Mouse (Mus musculus): ENCODE data around the gene Dcaf12. TPM values are rescaled to one million over a fixed set of nuclear protein-coding genes. Genes with fewer than 3 reads are reported as not detected.
A peak's percentile ranks its signal among the peaks of the same experiment; 100 is the strongest.

The Dcaf12 gene
- total RNA-seq, 2 experiments from 2014 or later = 52.7 to 55.3 TPM

DNA sequence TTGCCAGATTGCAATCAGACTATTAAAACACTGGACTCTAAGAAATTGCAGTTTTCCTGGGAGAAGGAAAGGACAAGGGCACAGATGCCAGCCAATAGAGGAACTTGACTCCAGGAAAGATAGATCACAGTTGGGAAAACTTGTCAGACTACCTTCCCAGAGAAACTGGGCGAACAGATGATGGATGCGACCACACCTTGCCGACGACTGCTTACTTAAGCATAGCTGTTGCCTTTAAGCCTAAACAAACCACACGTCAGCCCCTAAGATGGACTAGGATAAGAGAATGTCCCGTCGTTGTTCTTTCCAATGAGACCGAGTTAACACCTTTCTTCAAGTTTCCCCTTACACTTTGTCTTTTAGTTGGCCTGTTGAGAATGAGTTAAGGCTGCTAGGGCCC, 484 bp upstream of the Dcaf12 start:
- DNase-seq (ENCODE audit: low spot score in 2 of 2) = peak in 1 of 2 experiments; percentile 9
- intact Hi-C loops (cut with DNase I) = loop anchor here (2.0 kb wide), 1 partner anchor 76 kb away; no protein-coding TSS in a partner anchor

DNA sequence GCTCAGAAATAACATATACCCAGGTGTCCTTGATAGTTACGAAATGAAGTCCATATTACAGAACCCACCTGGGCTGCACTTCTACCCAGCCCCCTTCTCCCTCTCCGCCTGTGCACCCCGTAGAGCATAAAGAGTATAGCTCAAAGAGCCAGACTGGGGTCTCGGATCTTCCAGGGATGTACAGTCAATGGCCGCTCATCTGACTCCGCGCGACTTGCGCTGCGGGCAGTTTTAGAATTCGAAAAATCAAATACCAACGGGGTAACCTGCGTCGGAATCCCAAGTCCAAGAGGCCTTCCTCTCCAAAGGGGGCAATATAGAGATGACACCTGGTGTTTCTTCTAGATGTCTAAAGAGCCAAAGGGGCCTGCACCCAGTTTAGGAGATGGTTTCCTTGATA, 967 bp downstream of the Dcaf12 start:
- intact Hi-C loops (cut with DNase I) = loop anchor here (2.0 kb wide), 1 partner anchor 77 kb away; no protein-coding TSS in a partner anchor
- no peak for DNase-seq (ENCODE audit: low spot score in 2 of 2)

DNA sequence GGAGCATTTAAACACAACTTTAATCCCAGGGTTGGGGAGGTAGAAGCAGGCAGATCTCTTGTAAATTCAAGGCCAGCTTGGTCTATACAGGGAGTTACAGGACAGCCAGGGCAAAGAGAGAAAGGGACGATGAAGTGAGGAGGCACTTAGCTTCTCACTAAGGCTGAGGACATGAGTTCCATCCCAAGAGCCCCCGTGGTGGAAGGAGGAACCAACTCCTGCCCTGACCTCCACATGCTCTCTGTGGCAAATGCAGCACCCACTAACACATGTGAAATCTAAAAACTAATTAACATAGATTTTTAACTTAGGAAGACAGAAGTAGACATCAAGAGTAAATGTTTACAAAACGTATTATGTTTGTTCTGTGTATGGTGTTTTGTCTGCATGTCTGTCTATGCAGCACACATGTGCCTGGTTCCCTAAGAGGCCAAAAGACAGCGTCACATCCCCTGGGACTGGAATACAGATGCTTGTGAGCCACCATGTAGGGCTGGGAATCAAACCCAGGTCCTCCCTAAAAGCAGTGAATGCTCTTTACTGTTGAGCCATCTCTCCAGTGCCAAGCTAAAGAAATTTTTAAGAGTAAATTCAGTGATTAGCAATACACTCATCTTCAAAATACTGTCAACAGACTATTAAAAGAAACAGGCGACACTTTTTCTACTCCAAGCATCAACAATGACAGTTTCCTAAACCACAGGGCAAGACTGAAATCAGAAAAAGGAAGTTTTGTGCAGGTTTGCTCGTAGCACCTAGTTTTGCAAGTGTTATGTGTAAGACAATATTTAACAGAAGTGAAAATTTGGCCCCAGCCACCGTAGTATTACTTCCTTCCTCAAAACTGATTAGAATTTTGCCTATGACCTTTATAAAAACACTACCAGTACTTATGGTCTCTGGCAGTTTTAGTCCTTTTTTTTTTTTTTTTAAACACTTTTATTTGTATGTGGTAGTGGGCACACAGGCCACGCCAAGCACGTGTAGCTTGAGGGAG, 3.8 kb downstream of the Dcaf12 start:
- DNase-seq (ENCODE audit: low spot score in 2 of 2) = no peak
- intact Hi-C loops (cut with DNase I) = no loop called here

DNA sequence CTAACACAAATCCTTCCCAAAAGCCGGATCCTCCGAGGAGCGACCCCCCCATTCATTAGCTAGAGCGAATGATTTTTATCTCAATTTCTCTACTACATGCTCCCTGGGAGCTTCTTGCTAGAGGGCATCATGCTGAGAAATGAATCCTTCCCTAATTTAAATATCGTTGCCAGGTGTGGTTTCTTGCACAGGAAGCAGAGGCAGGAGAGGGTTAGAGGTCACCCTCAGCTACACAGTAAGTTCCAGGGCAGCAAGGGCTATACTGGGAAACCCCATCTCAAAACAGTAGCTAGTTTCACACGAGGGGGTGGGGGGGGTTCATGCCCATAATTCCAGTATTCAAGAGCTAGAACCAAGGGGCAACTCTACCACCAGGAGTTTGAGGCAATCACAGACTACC, 7.3 kb downstream of the Dcaf12 start:
- intact Hi-C loops (cut with DNase I) = no loop called here
- DNase-seq (ENCODE audit: low spot score in 2 of 2) = no peak

DNA sequence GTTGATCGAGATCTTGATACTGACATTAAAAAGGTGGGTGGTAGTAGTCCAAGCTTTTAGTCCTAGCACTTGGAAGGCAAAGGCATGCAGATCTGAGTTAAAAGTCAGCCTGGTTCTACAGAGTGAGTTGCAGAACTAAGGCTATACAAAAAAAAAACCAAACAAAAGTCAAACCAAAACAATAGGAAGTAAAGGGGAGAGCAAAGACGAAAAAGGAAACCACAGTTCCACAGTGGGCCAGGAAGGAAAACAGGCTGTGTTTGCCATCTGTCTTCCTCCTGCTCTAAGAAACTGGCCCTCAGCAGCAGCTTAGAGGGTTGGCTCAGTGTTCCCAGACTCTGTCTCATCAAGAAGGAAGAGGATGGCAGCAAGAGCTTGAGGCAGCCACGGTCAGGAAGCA, 10.4 kb downstream of the Dcaf12 start:
- intact Hi-C loops (cut with DNase I) = no loop called here
- DNase-seq (ENCODE audit: low spot score in 2 of 2) = peak; percentile 38 to 48

DNA sequence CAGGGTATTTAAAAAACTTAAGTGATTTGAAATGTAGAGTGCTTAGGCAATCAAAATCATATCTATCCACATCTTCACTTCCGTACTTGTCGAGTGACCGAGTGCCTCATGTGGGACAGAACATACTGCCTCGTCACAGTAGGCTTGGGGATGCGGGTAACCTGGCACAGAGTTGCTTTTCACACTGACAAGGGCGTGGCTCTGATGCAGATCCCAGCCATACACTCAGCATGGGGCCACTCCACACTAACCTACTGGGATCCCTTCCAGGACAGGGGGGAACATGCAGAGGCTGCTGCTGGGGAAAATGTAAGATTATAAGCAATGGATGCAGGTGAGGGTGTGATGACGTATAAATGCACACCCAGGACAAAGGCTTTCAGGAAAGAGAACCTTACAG, 11.0 kb downstream of the Dcaf12 start:
- intact Hi-C loops (cut with DNase I) = no loop called here
- no peak for DNase-seq (ENCODE audit: low spot score in 2 of 2)

DNA sequence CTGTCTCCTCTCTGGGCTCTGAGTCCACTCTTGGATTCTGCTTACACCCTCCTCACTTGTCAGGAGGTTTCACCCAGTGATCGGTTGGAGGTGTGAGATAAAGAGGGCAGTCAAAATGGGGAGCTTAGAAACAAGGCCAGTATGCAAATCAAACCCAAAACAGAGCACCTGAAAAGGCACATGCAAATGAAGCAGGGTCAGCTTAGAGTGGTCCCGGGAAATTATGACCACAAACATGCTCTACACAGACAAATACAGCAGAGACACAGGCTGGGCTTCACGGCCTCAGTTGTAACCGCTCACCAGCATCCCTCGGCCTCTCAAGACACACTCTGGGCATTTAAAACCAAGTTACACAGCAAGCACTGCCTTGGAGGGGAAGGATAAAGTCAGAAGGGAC, 15.7 kb downstream of the Dcaf12 start:
- intact Hi-C loops (cut with DNase I) = no loop called here
- DNase-seq (ENCODE audit: low spot score in 2 of 2) = no peak

DNA sequence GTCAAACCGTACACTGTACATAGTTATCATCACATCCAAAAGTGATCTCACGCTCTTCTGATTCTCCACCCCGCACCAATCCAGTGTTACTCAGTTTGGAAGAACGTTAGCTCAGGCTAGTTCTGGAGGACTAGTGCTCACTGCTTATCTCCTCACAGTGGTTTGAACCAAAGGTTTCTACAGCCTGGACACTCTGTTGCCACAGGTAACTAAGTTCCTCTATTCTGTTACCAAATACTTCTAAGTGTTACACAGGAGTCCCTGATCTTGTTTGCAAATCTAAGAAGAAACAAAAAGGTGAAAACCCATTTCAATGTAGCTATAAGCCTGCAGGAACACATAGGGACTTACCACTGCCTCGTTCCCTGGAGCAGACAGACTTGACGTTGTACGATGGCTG, 18.7 kb downstream of the Dcaf12 start:
- no peak for DNase-seq (ENCODE audit: low spot score in 2 of 2)
- intact Hi-C loops (cut with DNase I) = no loop called here

DNA sequence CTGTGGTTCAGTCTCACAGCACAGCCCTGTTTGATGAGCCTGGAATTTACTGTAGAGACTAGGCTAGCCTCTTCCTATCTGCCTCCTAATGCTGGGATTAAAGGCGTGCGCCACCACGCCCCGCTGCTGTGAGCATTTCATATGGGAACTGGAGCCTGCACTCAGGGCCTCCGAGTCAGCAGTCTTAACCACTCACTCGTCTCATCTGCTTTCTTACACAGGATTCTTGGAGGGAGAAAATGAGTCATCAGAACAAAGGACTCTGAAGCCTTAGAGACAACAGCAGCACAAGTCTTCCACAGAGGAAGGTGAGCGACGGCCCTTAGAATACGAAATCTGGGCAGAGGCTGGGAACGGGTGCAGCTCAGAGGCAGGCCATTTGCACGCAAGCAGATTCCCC, 19.2 kb downstream of the Dcaf12 start:
- intact Hi-C loops (cut with DNase I) = no loop called here
- DNase-seq (ENCODE audit: low spot score in 2 of 2) = no peak

DNA sequence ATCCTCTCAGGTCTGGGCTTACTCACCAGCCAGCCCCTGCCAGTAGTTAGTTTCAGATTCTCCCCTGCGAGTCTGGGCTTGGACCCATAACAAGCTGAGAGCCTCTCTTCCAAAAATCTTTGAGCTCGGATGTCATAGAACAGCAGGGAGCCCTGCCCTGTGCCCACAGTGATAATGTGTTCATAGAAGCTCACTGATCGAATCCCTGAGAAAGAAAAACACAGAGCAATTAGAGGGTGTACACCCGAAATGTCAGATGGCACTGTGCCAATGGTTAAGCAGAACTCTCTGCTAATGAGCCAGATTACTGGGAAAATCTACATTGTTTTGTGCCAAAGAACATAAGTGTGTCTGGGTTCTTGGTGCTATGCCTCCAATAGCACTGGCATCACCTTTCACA, 20.8 kb downstream of the Dcaf12 start:
- intact Hi-C loops (cut with DNase I) = no loop called here
- peak in 1 of 2 experiments; percentile 20 for DNase-seq (ENCODE audit: low spot score in 2 of 2)

DNA sequence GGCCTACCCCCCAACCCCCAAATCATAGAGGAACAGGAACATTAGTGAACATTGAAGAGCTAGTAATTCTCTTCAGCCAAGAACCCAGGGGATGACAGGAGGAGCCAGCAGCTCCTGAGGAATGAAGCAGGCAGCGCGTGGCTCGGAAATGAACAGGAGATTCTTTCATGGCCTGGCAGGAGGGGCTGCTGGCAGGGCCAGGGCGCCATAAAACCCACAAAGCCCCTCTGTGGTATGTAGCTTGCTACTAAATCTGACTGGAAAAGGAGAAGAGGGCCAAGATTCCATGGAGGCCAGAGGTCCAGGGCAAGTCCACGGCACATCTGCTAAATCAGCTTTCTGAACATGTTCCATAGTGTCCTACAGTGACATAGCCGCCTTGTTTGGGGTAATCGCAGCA, 24.9 kb downstream of the Dcaf12 start:
- intact Hi-C loops (cut with DNase I) = loop anchor here (5.0 to 10.0 kb wide), 2 partner anchors 102 to 235 kb away; no protein-coding TSS in a partner anchor
- DNase-seq (ENCODE audit: low spot score in 2 of 2) = peak; percentile 13 to 15

DNA sequence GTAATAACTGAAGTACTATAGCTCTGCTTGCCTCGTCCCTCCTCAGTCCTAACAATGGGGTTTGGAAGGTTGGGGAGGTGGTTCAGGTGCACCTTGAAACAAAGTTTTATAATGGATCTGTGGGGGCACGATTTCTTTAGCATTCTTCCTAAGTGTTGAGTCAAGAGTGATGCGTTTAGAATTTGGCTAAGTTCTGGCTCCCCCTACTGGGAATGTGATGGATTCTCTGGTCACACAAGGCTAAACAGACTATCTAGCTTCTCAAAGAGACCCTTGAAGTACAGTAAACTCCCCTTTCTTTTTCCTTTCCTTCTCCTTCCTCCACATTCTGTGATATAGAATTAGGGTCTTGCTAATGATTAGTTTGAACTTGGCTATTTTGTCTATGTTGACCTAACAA, 28.3 kb downstream of the Dcaf12 start:
- intact Hi-C loops (cut with DNase I) = loop anchor here (5.0 to 10.0 kb wide), 2 partner anchors 106 to 232 kb away; no protein-coding TSS in a partner anchor
- DNase-seq (ENCODE audit: low spot score in 2 of 2) = peak; percentile 50 to 52

DNA sequence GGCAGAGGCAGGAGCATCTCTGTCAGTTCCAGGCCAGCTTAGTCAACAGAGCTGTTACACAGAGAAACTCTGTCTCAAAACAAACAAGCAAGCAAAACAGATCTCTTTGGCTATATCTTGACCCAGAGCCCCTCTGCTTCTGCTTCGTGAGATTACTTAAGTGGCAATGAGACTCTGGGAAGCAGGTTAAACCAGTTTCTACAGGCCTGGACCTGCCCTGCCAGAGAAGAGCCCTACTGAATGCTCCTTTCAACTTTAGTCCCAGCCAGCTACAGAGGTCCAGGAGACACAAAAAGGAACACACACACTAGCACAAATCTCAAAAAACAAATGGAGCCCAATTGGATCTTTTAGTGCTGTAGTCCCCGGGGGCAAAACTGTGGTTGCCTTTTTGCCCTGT, 30.6 kb downstream of the Dcaf12 start:
- intact Hi-C loops (cut with DNase I) = loop anchor here (10.0 kb wide), 1 partner anchor 229 kb away; no protein-coding TSS in a partner anchor
- no peak for DNase-seq (ENCODE audit: low spot score in 2 of 2)

DNA sequence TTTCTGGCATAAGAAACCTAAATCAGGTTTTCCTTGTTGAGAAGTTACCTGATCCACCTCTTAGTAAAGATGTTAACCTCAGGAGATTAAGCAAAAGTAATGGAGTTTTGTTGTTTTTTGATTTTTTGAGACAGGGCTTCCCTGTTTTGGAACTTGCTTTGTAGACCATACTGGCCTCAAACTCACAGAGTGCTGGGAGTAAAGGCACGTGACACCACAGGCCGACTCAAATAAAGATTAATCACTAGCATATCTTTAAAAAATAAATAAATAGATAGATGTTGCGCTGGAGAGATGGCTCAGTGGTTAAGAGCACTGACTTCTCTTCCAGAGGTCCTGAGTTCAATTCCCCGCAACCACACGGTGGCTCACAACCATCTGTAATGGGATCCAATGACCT, 38.8 kb downstream of the Dcaf12 start:
- DNase-seq (ENCODE audit: low spot score in 2 of 2) = no peak
- intact Hi-C loops (cut with DNase I) = loop anchor here (5.0 to 10.0 kb wide), 2 partner anchors 49 to 141 kb away; partner anchors contain the start of gene Ube2r2

DNA sequence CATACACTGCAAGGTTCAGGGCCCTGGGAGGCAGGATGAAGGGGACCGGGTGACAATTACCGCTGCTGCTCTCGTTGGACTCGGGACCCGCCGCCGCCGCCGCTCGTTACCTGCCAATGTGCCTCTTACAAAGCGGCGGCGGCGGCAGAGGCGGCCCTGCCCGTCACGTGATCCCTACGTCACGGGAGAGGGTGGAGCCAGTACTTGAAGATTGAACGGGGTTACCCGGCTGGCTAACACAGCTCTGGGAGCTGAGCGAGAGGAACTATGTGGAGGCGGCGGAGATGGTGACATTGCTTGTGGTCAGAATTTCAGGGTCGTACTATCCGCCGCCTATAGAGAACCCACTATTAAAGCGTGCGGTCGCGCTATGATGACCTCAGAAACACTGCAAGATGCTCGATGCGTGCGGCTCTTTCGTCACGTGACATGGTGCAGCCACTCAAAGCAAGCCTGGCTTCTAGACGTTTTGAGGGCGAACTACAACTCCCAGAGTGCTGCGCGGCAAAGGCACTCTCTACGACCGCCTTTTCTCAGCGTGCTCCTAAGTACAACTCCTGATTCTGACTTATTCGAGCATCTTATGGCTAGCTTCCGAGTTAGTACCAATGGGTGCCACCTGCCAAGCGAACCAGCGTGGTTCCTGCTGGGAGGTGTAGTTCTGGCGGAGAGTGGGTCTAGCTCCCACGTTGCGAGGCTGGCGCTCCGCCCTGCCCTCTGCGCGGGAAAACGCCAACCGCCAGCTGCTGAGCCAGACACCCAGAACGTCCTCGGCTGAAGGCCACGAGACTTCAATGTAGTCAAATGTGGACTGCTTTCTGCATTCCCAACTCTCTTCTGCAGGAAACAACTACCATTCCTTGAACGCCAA, 39.5 kb downstream of the Dcaf12 start, which contains the start of gene Ubap2:
Gene Ubap2 (minus strand): TSS at position 165 of the 871 bp plus-strand sequence.
- peak; percentile 98 to 99 for DNase-seq (ENCODE audit: low spot score in 2 of 2)
- intact Hi-C loops (cut with DNase I) = loop anchor here (5.0 to 10.0 kb wide), 2 partner anchors 48 to 140 kb away; partner anchors contain the start of gene Ube2r2

DNA sequence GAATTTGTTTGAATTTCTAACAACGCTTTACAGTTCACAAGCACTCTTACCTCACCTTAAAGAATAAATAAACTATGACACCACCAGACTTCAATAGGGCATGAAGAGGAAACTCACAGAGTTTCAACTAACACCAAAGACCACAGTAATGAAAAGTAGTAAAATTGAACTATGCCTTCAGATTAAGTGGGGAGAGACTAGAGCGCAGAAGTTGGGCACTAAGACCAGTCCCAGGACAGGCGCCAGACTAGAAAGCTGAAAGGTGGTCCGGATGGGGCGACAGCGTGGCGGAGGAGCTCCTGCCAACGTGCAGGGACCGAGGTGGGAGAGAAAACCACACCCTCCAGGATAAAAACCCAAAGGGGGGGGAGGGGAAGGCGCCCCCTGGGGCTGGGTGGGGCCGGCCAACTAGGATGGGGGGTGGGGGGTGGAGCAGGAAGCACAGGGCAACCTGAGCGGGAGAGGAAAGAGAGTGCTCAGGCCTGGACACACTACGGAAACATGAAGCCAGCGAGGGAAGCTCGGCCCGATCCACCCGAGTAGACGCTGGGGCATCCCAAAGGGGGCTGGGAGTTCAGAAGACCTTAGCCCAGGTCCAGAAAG, 40.2 kb downstream of the Dcaf12 start:
- no peak for DNase-seq (ENCODE audit: low spot score in 2 of 2)
- intact Hi-C loops (cut with DNase I) = loop anchor here (10.0 kb wide), 1 partner anchor 140 kb away; the partner anchor contains the start of gene Ube2r2

DNA sequence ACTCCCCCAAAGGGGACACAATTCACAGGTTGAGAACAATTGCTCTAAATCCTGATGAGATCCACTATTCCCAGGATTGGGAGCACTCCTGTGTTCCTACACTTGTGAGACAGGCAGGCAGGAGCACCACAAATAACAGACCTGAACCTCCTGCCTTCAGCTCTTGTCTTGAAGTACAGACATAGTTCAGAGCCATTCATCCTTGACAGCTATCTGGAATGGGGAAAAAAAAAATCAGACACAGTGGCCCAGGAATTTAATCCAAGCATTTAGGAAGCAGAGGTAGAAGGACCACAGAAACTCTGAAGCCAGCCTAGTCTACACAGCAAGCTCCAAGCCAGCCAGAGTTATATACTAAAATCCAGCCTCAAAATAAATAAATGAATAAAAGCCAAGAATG, 46.6 kb downstream of the Dcaf12 start:
- intact Hi-C loops (cut with DNase I) = no loop called here

DNA sequence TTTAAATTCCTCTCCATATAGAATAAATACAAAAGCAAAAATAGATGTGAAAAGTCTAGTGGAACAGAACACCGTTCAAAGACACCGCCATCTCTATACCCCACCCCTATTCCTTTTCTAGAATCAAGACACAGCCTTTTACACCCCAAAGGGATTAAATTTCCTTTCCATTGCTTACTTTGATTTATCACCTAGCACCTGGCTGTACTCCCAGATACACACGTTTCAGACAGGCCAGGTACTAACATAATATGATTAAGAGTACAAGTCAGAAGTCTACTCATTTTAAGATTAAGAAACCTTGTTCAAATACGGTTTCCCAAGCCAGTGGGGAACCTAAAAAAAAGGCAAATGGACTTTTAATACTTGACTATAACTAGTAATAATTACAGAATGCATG, 48.3 kb downstream of the Dcaf12 start:
- intact Hi-C loops (cut with DNase I) = no loop called here

More for the DNA sequence above, 46.6 kb downstream of the Dcaf12 start:
- no peak for DNase-seq (ENCODE audit: low spot score in 2 of 2)

DNA sequence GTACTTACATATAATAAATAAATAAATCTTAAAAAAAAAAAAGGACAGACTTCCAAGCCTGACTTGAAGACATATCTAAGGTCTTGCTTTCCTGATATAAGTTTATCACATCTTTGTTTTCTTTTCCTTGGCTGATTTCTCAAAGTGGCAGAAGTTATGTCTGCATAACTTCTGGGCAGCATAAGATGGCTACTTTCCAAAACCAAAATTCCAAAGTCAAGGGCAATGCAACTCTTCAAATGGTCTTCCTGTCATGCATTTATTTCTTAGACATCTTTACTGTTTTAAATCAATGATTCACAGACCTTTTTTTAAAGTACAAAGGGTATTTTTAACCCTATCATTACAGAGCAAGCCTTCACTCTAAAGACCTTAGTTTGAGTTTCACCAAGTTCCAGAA, 54.0 kb downstream of the Dcaf12 start:
- no peak for DNase-seq (ENCODE audit: low spot score in 2 of 2)
- intact Hi-C loops (cut with DNase I) = no loop called here

More for the DNA sequence above, 48.3 kb downstream of the Dcaf12 start:
- DNase-seq (ENCODE audit: low spot score in 2 of 2) = no peak
